ENCODE assay signal across 7 mouse cellular contexts in the genomic region with DNA sequence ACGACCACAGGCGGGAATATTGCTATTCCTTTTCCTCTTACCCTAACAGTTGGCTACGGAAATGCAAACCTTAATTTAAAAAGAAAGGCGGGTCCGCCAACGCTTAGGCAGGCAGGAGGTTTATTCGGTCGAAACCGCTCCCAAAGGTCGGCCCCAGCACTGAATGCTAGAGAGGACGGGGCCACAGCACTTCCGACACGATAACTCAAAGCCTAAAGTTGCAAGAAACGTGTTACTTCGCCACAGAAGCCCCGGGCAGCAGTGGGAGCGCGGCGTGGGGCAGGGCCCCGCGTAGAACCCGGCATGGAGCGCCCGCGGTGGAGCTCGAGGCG. TPM values are rescaled to one million over a fixed set of nuclear protein-coding genes. Genes with fewer than 3 reads are reported as not detected.
DNase-seq lines count a peak whose midpoint lies in the region; ATAC-seq lines count a peak whose summit lies in the region.

No protein-coding gene starts in this region.

- H3K4me2 ChIP-seq in neural tube, embryonic 11.5 days (ENCODE audit: low read depth), result peak overlapping the region; percentile 65
- H3K4me2 ChIP-seq in embryonic facial prominence, embryonic 14.5 days (ENCODE audit: low read depth, low read length), result peak overlapping the region; percentile 66
- peak overlapping the region; percentile 86 for H3K4me2 ChIP-seq in limb, embryonic 11.5 days (ENCODE audit: low read depth, severe bottlenecking)
- peak overlapping the region; percentile 71 for H3K4me2 ChIP-seq in neural tube, embryonic 15.5 days

- no peaks in the 10 kb centered on the region for H3K27me3 ChIP-seq in neural tube, embryonic 11.5 days (ENCODE audit: control insufficient read depth, insufficient read depth, low read length)
- no peaks in the 10 kb centered on the region for H3K27me3 ChIP-seq in embryonic facial prominence, embryonic 14.5 days (replicated peaks; ENCODE audit: control insufficient read depth, insufficient read depth, low read length)
- no peaks in the 10 kb centered on the region for H3K27me3 ChIP-seq in limb, embryonic 11.5 days (ENCODE audit: control insufficient read depth, insufficient read depth, low read length)
- no peaks in the 10 kb centered on the region for H3K27me3 ChIP-seq in neural tube, embryonic 15.5 days (replicated peaks)

- WGBS in neural tube, embryonic 11.5 days, result under 1% methylated on average over 27 of the region's 27 CpGs
- under 1% methylated on average over 16 of the region's 27 CpGs for WGBS in embryonic facial prominence, embryonic 14.5 days
- under 1% methylated on average over 27 of the region's 27 CpGs for WGBS in limb, embryonic 11.5 days
- WGBS in neural tube, embryonic 15.5 days, result under 1% methylated on average over 25 of the region's 27 CpGs

- peak overlapping the region; percentile 70; the same call in 1 of the 2 replicates for H3K27ac ChIP-seq in neural tube, embryonic 11.5 days (ENCODE audit: low read depth, low read length)
- H3K27ac ChIP-seq in embryonic facial prominence, embryonic 14.5 days (replicated peaks; ENCODE audit: low read depth, low read length), result peak overlapping the region; percentile 88
- H3K27ac ChIP-seq in limb, embryonic 11.5 days (replicated peaks; ENCODE audit: low read depth, low read length), result peak overlapping the region; percentile 51; the same call in 1 of the 2 replicates
- H3K27ac ChIP-seq in neural tube, embryonic 15.5 days (replicated peaks), result peak overlapping the region; percentile 88

- H3K4me1 ChIP-seq in neural tube, embryonic 11.5 days (ENCODE audit: control insufficient read depth, insufficient read depth, low read length), result peaks cover 12% of the 10 kb centered on the region
- H3K4me1 ChIP-seq in embryonic facial prominence, embryonic 14.5 days (ENCODE audit: control insufficient read depth, insufficient read depth, low read length), result no peaks in the 10 kb centered on the region
- H3K4me1 ChIP-seq in limb, embryonic 11.5 days (ENCODE audit: control insufficient read depth, insufficient read depth, low read length), result peaks cover 4% of the 10 kb centered on the region
- peaks cover 29% of the 10 kb centered on the region for H3K4me1 ChIP-seq in neural tube, embryonic 15.5 days

- H3K9ac ChIP-seq in neural tube, embryonic 11.5 days (ENCODE audit: low read length), result peak overlapping the region; percentile 97
- peak overlapping the region; percentile 99 for H3K9ac ChIP-seq in embryonic facial prominence, embryonic 14.5 days (ENCODE audit: low read depth, low read length)
- H3K9ac ChIP-seq in limb, embryonic 11.5 days (ENCODE audit: low read length), result peak overlapping the region; percentile 98
- H3K9ac ChIP-seq in neural tube, embryonic 15.5 days (replicated peaks), result peak overlapping the region; percentile 91

- no peaks in the 10 kb centered on the region for H3K9me3 ChIP-seq in neural tube, embryonic 11.5 days (ENCODE audit: control insufficient read depth, low read length)
- no peaks in the 10 kb centered on the region for H3K9me3 ChIP-seq in embryonic facial prominence, embryonic 14.5 days (ENCODE audit: control insufficient read depth, low read length)
- H3K9me3 ChIP-seq in limb, embryonic 11.5 days (ENCODE audit: control insufficient read depth, low read length), result no peaks in the 10 kb centered on the region
- no peaks in the 10 kb centered on the region for H3K9me3 ChIP-seq in neural tube, embryonic 15.5 days (replicated peaks)

- peak overlapping the region; percentile 100 for H3K4me3 ChIP-seq in neural tube, embryonic 11.5 days (ENCODE audit: low read depth, low read length)
- H3K4me3 ChIP-seq in embryonic facial prominence, embryonic 14.5 days (ENCODE audit: low read depth, low read length), result peak overlapping the region; percentile 97
- H3K4me3 ChIP-seq in limb, embryonic 11.5 days (ENCODE audit: low read depth, low read length), result peak overlapping the region; percentile 96
- peak overlapping the region; percentile 88 for H3K4me3 ChIP-seq in neural tube, embryonic 15.5 days (replicated peaks)

- DNase-seq in neural tube, embryonic 11.5 days (ENCODE audit: low spot score), result no peak
- DNase-seq in neural tube, embryonic 10.5 days (ENCODE audit: extremely low spot score, low spot score), result no peak
- no peak for DNase-seq in embryonic facial prominence, embryonic 14.5 days (ENCODE audit: low spot score)
- DNase-seq in limb, embryonic 11.5 days (ENCODE audit: low spot score), result no peak
- no peak for DNase-seq in yolk sac, embryonic 10.5 days (ENCODE audit: low spot score)
- no peak for DNase-seq in adrenal gland, postnatal 10 days

- ATAC-seq in neural tube, embryonic 11.5 days (ENCODE audit: insufficient read depth, low FRiP score, low TSS enrichment), result no peak; the same call in 1 of the 2 replicates
- no peak for ATAC-seq in embryonic facial prominence, embryonic 14.5 days (ENCODE audit: low read depth)
- no peak for ATAC-seq in limb, embryonic 11.5 days (ENCODE audit: insufficient number of reproducible peaks, low FRiP score, low TSS enrichment, low read depth)
- no peak; the same call in 1 of the 2 replicates for ATAC-seq in neural tube, embryonic 15.5 days (ENCODE audit: low FRiP score)

- peaks cover 14% of the 10 kb centered on the region for H3K36me3 ChIP-seq in neural tube, embryonic 11.5 days (ENCODE audit: control insufficient read depth, insufficient read depth, low read length)
- peaks cover 36% of the 10 kb centered on the region for H3K36me3 ChIP-seq in embryonic facial prominence, embryonic 14.5 days (ENCODE audit: control insufficient read depth, insufficient read depth, low read length)
- peaks cover 13% of the 10 kb centered on the region for H3K36me3 ChIP-seq in limb, embryonic 11.5 days (ENCODE audit: control insufficient read depth, insufficient read depth, low read length)
- H3K36me3 ChIP-seq in neural tube, embryonic 15.5 days, result peaks cover 26% of the 10 kb centered on the region

RNA-seq across cellular contexts. Expression of gene U2af1, which starts 0.6 kb away (rescaled TPM):
- 196 and 205 TPM in 2 replicates for polyA plus RNA-seq in neural tube, embryonic 11.5 days (2014; fragmentation: Nextera tagmentation; extraction: Ambion mirVana)
- 134 and 139 TPM in 2 replicates for polyA plus RNA-seq in embryonic facial prominence, embryonic 14.5 days (2014; fragmentation: Nextera tagmentation; extraction: Ambion mirVana)
- polyA plus RNA-seq in limb, embryonic 11.5 days (2014; fragmentation: Nextera tagmentation; extraction: Ambion mirVana), result 230 and 242 TPM in 2 replicates
- 176 and 225 TPM in 2 replicates for polyA plus RNA-seq in neural tube, embryonic 15.5 days (2015; fragmentation: Nextera tagmentation; extraction: Ambion mirVana)
- 100 to 1,000 TPM; 145 to 150 TPM for total RNA-seq in adrenal gland, postnatal 10 days (2021)

RNA-seq across cellular contexts. Expression of gene Cryaa, which starts 19.5 kb away (rescaled TPM):
- not detected in 2 replicates for polyA plus RNA-seq in neural tube, embryonic 11.5 days (2014; fragmentation: Nextera tagmentation; extraction: Ambion mirVana)
- polyA plus RNA-seq in embryonic facial prominence, embryonic 14.5 days (2014; fragmentation: Nextera tagmentation; extraction: Ambion mirVana), result 0.41 and 0.89 TPM in 2 replicates
- not detected in 2 replicates for polyA plus RNA-seq in limb, embryonic 11.5 days (2014; fragmentation: Nextera tagmentation; extraction: Ambion mirVana)
- 0.14 TPM in 1 of 2 replicates, not detected in the other for polyA plus RNA-seq in neural tube, embryonic 15.5 days (2015; fragmentation: Nextera tagmentation; extraction: Ambion mirVana)
- not detected for total RNA-seq in adrenal gland, postnatal 10 days (2021)

RNA-seq across cellular contexts. Expression of gene Cbs, which starts 21.1 kb away (rescaled TPM):
- polyA plus RNA-seq in neural tube, embryonic 11.5 days (2014; fragmentation: Nextera tagmentation; extraction: Ambion mirVana), result 1.3 and 2.4 TPM in 2 replicates
- polyA plus RNA-seq in embryonic facial prominence, embryonic 14.5 days (2014; fragmentation: Nextera tagmentation; extraction: Ambion mirVana), result 3.9 and 4.8 TPM in 2 replicates
- polyA plus RNA-seq in limb, embryonic 11.5 days (2014; fragmentation: Nextera tagmentation; extraction: Ambion mirVana), result 1.5 and 3.8 TPM in 2 replicates
- 12.0 and 12.4 TPM in 2 replicates for polyA plus RNA-seq in neural tube, embryonic 15.5 days (2015; fragmentation: Nextera tagmentation; extraction: Ambion mirVana)
- 10 to 100 TPM; 17.8 to 39.9 TPM for total RNA-seq in adrenal gland, postnatal 10 days (2021)
